Mouse (Mus musculus): ENCODE data around the gene Rab1b. TPM values are rescaled to one million over a fixed set of nuclear protein-coding genes. Genes with fewer than 3 reads are reported as not detected.

Gene Rab1b
- polyA plus RNA-seq, 1 experiment: 203 TPM

DNA sequence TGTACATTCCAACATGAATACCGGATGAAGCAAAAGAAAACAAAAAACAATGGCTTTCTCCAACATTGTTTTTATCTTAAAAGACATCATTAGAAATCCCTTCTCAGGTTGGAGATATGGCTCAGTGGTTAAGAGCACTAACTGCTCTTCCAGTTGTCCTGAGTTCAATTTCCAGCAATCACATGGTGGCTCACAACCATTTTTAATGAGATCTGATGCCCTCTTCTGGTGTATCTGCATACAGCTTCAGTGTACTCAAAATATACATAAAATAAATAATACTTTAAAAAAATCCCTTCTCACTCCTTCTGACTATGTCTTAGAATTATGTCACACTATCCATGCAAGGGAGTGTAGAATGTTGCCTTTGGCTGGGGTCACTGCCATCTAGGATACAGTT is 27.6 kb downstream of the Rab1b start:
- Histone ChIP-seq H3K27me3 (ENCODE audit: control insufficient read depth, insufficient read depth, insufficient read length) (no peaks in the 10 kb centered on the region), H3K4me2 (ENCODE audit: low read depth) (no peak overlapping the region)

DNA sequence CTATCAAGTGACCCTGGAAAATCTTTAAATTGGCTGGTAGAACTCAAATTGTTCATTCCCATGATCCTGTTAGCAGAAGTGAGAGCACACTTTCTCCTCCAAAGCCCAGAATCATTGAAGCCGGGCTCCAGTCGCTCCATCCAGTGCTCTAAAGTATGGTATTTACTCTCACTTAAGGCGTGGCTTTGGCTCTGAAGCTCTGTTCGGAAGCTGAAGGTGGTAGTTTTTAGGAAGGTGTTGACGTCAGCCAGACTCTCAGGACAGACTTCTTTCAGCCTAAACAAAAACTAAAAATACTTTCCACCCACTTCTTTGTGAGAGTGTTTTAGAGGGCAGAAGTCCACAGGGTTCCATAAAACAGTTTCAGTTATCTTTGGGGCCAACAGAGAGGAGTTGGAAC is 33.4 kb downstream of the Rab1b start:
- TF ChIP-seq E2F4 (IDR thresholded peaks at IDR 0.05; ENCODE audit: insufficient read depth) (no peak), TCF3 (IDR thresholded peaks at IDR 0.05; ENCODE audit: insufficient read length, low read depth) (no peak), REST (IDR thresholded peaks at IDR 0.05; ENCODE audit: insufficient read depth, insufficient read length) (no peak), SRF (IDR thresholded peaks at IDR 0.05; ENCODE audit: control insufficient read depth, insufficient read length, low read depth) (no peak), MYOG (IDR thresholded peaks at IDR 0.05; ENCODE audit: control insufficient read depth in 1 of 3, insufficient read depth in 1 of 3, insufficient read length in 2 of 3, low read depth in 2 of 3) (no peak), USF1 (IDR thresholded peaks at IDR 0.05; ENCODE audit: low read depth) (no peak), MAX (IDR thresholded peaks at IDR 0.05; ENCODE audit: low read depth) (no peak), POLR2AphosphoS2 (IDR thresholded peaks at IDR 0.05; ENCODE audit: insufficient read length, low read depth) (no peak), POLR2A (IDR thresholded peaks at IDR 0.05; ENCODE audit: insufficient read length, low read depth) (no peak), TCF12 (IDR thresholded peaks at IDR 0.05; ENCODE audit: insufficient read depth, poor library complexity, severe bottlenecking) (no peak), MYOD1 (IDR thresholded peaks at IDR 0.05; ENCODE audit: control insufficient read depth in 1 of 3, insufficient read length in 2 of 3, low read depth in 2 of 3) (no peak), CEBPB (IDR thresholded peaks at IDR 0.05; ENCODE audit: insufficient read depth, poor library complexity, severe bottlenecking) (no peak)
- H3K36me3 ChIP-seq (ENCODE audit: control insufficient read depth, insufficient read depth): no peaks in the 10 kb centered on the region
- no peaks in the 10 kb centered on the region for H3K27me3 ChIP-seq (ENCODE audit: control insufficient read depth, insufficient read depth, insufficient read length)
- no peaks in the 10 kb centered on the region for H3K79me2 ChIP-seq (ENCODE audit: control insufficient read depth, insufficient read depth)
- H3K4me3 ChIP-seq: peak overlapping the region; percentile 29
- peak overlapping the region; percentile 97 for H3K4me2 ChIP-seq (ENCODE audit: low read depth)
- H3ac ChIP-seq (ENCODE audit: control insufficient read depth, insufficient read length): no peak overlapping the region

More for the DNA sequence above, 27.6 kb downstream of the Rab1b start:
- H3K4me3 ChIP-seq: no peak overlapping the region
- H3K79me2 ChIP-seq (ENCODE audit: control insufficient read depth, insufficient read depth): no peaks in the 10 kb centered on the region
- H3ac ChIP-seq (ENCODE audit: control insufficient read depth, insufficient read length): no peak overlapping the region
- TF ChIP-seq USF1 (IDR thresholded peaks at IDR 0.05; ENCODE audit: low read depth) (peak; percentile 63), POLR2A (IDR thresholded peaks at IDR 0.05; ENCODE audit: insufficient read length, low read depth) (no peak)
- H3K36me3 ChIP-seq (ENCODE audit: control insufficient read depth, insufficient read depth): no peaks in the 10 kb centered on the region

DNA sequence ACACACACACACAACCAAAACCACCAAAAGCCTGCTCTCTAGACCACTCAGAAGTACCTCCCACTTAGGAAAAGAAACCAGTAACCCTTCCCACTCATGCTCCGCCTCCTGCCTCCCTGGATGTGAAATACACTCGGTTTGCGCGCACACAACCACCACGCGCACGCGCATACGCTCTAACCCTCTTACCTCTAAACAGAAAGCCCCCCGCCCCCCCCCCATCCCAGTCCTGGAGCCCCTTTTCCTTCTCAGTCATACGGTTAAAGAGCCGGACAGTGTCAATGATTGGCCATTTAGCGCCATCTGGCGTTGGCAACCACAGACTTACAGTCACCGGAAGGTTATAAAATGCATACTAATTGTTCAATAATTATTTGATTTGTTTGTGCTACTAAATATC is 33.8 kb downstream of the Rab1b start:
- peak overlapping the region; percentile 97 for H3K4me2 ChIP-seq (ENCODE audit: low read depth)
- no peaks in the 10 kb centered on the region for H3K79me2 ChIP-seq (ENCODE audit: control insufficient read depth, insufficient read depth)
- H3K27me3 ChIP-seq (ENCODE audit: control insufficient read depth, insufficient read depth, insufficient read length): no peaks in the 10 kb centered on the region
- TF ChIP-seq USF1 (IDR thresholded peaks at IDR 0.05; ENCODE audit: low read depth): no peak
- TF ChIP-seq MAX (IDR thresholded peaks at IDR 0.05; ENCODE audit: low read depth): no peak
- TF ChIP-seq POLR2AphosphoS2 (IDR thresholded peaks at IDR 0.05; ENCODE audit: insufficient read length, low read depth): no peak
- no peaks in the 10 kb centered on the region for H3K36me3 ChIP-seq (ENCODE audit: control insufficient read depth, insufficient read depth)
- no peak overlapping the region for H3ac ChIP-seq (ENCODE audit: control insufficient read depth, insufficient read length)
- peak overlapping the region; percentile 29 for H3K4me3 ChIP-seq

DNA sequence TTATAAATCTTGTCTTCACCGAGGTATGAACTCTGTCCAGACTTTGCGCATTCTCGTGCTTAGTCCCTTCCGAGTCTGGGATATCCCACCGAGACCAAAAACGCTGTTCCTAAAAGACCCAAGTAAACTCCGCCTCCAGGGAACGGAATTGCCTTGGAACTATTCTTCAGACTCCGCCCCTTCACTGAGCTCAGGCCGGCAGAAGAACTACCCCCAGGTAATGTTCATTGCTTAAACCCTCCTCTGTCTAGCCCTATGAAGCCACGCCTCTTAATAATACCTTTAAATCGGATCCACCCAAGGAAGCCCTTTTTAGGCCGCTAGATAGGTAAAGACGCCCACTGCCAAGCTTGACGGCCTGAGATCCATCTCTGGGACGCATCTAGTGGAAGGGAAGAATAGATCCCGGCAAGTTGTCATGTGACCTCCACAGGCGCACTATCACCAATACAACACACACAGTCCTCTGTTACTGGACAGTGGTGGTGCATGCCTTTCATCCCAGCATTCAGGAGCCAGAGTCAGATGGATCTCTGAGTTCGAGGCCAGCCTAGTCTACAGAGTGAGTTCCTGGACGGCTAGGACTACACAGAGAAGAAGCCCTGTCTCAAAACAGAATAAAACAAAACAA is 34.4 kb downstream of the Rab1b start:
- TF ChIP-seq POLR2AphosphoS2 (IDR thresholded peaks at IDR 0.05; ENCODE audit: insufficient read length, low read depth) (no peak), USF1 (IDR thresholded peaks at IDR 0.05; ENCODE audit: low read depth) (peak; percentile 51)
- peak overlapping the region; percentile 29 for H3K4me3 ChIP-seq
- no peaks in the 10 kb centered on the region for H3K27me3 ChIP-seq (ENCODE audit: control insufficient read depth, insufficient read depth, insufficient read length)
- H3ac ChIP-seq (ENCODE audit: control insufficient read depth, insufficient read length): no peak overlapping the region
- no peaks in the 10 kb centered on the region for H3K36me3 ChIP-seq (ENCODE audit: control insufficient read depth, insufficient read depth)
- no peaks in the 10 kb centered on the region for H3K79me2 ChIP-seq (ENCODE audit: control insufficient read depth, insufficient read depth)
- H3K4me2 ChIP-seq (ENCODE audit: low read depth): peak overlapping the region; percentile 97

DNA sequence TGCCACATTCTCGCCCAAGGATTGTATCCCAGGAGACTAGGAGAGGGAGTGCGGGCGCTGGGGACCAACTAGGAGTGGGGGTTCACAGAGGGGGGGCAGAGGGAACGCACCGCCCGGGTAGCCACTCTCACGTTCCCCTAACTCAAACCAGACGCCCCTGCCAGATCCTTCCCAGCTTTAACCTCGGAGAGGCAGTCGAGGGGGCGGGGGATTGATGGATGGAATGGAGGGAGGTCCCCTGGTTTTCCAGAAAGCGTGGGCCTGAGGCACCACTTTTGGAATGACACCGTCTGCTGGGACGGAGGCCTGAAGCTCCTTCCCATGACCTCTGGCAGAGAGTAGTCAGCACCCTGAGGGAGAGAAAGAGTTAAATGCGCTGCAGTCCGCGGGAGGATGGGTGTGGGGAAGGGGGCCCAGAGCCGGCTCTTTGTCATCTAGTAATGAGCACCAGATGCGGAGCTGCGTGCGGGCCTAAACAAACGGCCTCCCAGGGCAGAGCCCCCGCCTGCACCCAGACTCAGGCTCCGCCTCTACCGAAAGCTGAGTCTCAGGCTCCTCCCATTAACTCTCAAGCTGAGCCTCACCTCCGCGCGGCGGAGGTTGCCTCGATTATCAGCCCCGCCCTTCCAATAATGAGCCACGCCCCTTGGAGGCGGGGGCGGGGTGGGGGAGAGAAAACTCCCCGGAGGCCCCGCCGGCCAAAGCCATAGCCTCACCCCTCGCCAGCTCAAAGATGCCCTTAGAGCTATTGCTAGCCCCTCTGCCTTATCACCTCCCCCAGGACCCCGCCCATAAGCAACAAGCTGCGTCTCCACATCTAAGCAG is 35.1 kb downstream of the Rab1b start:
- H3K4me3 ChIP-seq: peak overlapping the region; percentile 29
- H3K4me2 ChIP-seq (ENCODE audit: low read depth): peak overlapping the region; percentile 97
- no peak overlapping the region for H3ac ChIP-seq (ENCODE audit: control insufficient read depth, insufficient read length)
- TF ChIP-seq POLR2A (IDR thresholded peaks at IDR 0.05; ENCODE audit: insufficient read length, low read depth) (peak; percentile 33), MYOD1 (IDR thresholded peaks at IDR 0.05; ENCODE audit: control insufficient read depth in 1 of 3, insufficient read length in 2 of 3, low read depth in 2 of 3) (no peak), TCF12 (IDR thresholded peaks at IDR 0.05; ENCODE audit: insufficient read depth, poor library complexity, severe bottlenecking) (no peak)
- no peaks in the 10 kb centered on the region for H3K36me3 ChIP-seq (ENCODE audit: control insufficient read depth, insufficient read depth)
- no peaks in the 10 kb centered on the region for H3K27me3 ChIP-seq (ENCODE audit: control insufficient read depth, insufficient read depth, insufficient read length)
- H3K79me2 ChIP-seq (ENCODE audit: control insufficient read depth, insufficient read depth): no peaks in the 10 kb centered on the region
